Mouse (Mus musculus) midbrain, embryonic 14.5 days (tissue): ENCODE data around the gene Snap25. TPM values are rescaled to one million over a fixed set of nuclear protein-coding genes. Genes with fewer than 3 reads are reported as not detected.

Source experiments
- ATAC-seq: fragments of 200-750 bp; cut with Nextera tagmentation; 2 replicates; pipeline ENCODE4 v1.8.0; 2017; ENCODE audit warnings: moderate number of reproducible peaks, moderate library complexity; ENCODE audit not compliant: low FRiP score, low TSS enrichment
- DNase-seq: peaks from one replicate; pipeline ENCODE4 v3.0.0-alpha.2; 2015
- H3K27ac ChIP-seq: fragments of 300-500 bp; sonication (generic); replicated peaks from 2 replicates; pipeline ENCODE4 v1.5.1; 2014; ENCODE audit warnings: mild to moderate bottlenecking, low read depth, low read length, moderate library complexity
- H3K27me3 ChIP-seq: fragments of 300-500 bp; sonication (generic); 2 replicates; pipeline ENCODE4 v1.6.1; 2014; ENCODE audit warnings: low read length, control low read depth, mixed read lengths; ENCODE audit not compliant: control insufficient read depth, insufficient read depth
- H3K36me3 ChIP-seq: fragments of 300-500 bp; sonication (generic); 2 replicates; pipeline ENCODE4 v1.6.1; 2014; ENCODE audit warnings: low read length, control low read depth; ENCODE audit not compliant: control insufficient read depth, insufficient read depth
- H3K4me1 ChIP-seq: fragments of 300-500 bp; sonication (generic); 2 replicates; pipeline ENCODE4 v1.6.1; 2014; ENCODE audit warnings: mild to moderate bottlenecking, antibody characterized with exemption, low read length, control low read depth; ENCODE audit not compliant: control insufficient read depth, insufficient read depth
- H3K4me2 ChIP-seq: fragments of 300-500 bp; sonication (generic); 2 replicates; pipeline ENCODE4 v1.6.1; 2014; ENCODE audit warnings: mild to moderate bottlenecking, low read length, moderate library complexity
- H3K4me3 ChIP-seq: fragments of 300-500 bp; sonication (generic); replicated peaks from 2 replicates; pipeline ENCODE4 v1.5.1; 2014; ENCODE audit warnings: low read depth, low read length
- H3K9ac ChIP-seq: fragments of 300-500 bp; sonication (generic); replicated peaks from 2 replicates; pipeline ENCODE4 v1.6.1; 2014; ENCODE audit warnings: mild to moderate bottlenecking, low read length, moderate library complexity
- H3K9me3 ChIP-seq: fragments of 300-500 bp; sonication (generic); 2 replicates; pipeline ENCODE4 v1.6.1; 2016; ENCODE audit warnings: low read length, control low read depth, mixed read lengths; ENCODE audit not compliant: control insufficient read depth
- WGBS: fragments of 180-500 bp; shearing (Covaris S2); extraction: QIAGEN DNeasy Blood & Tissue Kit; methylation state at CpG from one replicate; pipeline ENCODE4 v1.1.7; 2014; 5-methylcytosine and 5-hydroxymethylcytosine counted together
- polyA plus RNA-seq: library from polyadenylated mRNA; unstranded; fragments of >200 nt; fragmentation: Nextera tagmentation; extraction: Ambion mirVana; gene quantifications from 2 replicates; pipeline ENCODE4 v1.2.1, GENCODE M21; 2014

The Snap25 gene
- polyA plus RNA-seq, 1 experiment from 2014 or later, result 125 TPM

GRCm38 (mm10) chr2:136811331-136811730 lies 98.1 kb downstream of the Snap25 start:
- Histone ChIP-seq H3K36me3 (no peaks in the 10 kb centered on the region), H3K9me3 (peaks cover 3% of the 10 kb centered on the region; the same call in 1 of the 2 replicates), H3K27ac (no peak overlapping the region), H3K27me3 (no peaks in the 10 kb centered on the region), H3K4me2 (no peak overlapping the region), H3K4me3 (no peak overlapping the region), H3K9ac (no peak overlapping the region), H3K4me1 (no peaks in the 10 kb centered on the region)
- DNase-seq (no peak), ATAC-seq (no peak)
- 98% methylated on average over 1 of the region's 1 CpGs for WGBS

GRCm38 (mm10) chr2:136816717-136817400 lies 103.6 kb downstream of the Snap25 start:
- Histone ChIP-seq H3K4me1 (no peaks in the 10 kb centered on the region), H3K9me3 (no peaks in the 10 kb centered on the region), H3K4me3 (no peak overlapping the region), H3K27me3 (no peaks in the 10 kb centered on the region), H3K9ac (no peak overlapping the region), H3K4me2 (no peak overlapping the region), H3K27ac (no peak overlapping the region), H3K36me3 (no peaks in the 10 kb centered on the region)
- 80% methylated on average over 9 of the region's 9 CpGs for WGBS
- DNase-seq (peak; percentile 2), ATAC-seq (no peak)

GRCm38 (mm10) chr2:136823751-136824716 lies 110.8 kb downstream of the Snap25 start:
- Histone ChIP-seq H3K9me3 (no peaks in the 10 kb centered on the region), H3K27me3 (no peaks in the 10 kb centered on the region), H3K4me3 (no peak overlapping the region), H3K36me3 (no peaks in the 10 kb centered on the region), H3K9ac (no peak overlapping the region), H3K4me2 (no peak overlapping the region), H3K4me1 (0 out of 2 replicates have a peak, but pooled peaks cover 5% of the 10 kb centered on the region), H3K27ac (no peak overlapping the region)
- DNase-seq, result no peak
- ATAC-seq, result no peak
- WGBS, result 63% methylated on average over 5 of the region's 5 CpGs

- Histone ChIP-seq H3K4me1 (0 out of 2 replicates have a peak, but pooled peaks cover 5% of the 10 kb centered on the region), H3K36me3 (no peaks in the 10 kb centered on the region), H3K27me3 (no peaks in the 10 kb centered on the region), H3K27ac (no peak overlapping the region), H3K9me3 (no peaks in the 10 kb centered on the region), H3K9ac (no peak overlapping the region), H3K4me3 (no peak overlapping the region), H3K4me2 (no peak overlapping the region)
- 92% methylated on average over 4 of the region's 4 CpGs for WGBS
- ATAC-seq (no peak), DNase-seq (no peak)
These were observed 114.4 kb downstream of the Snap25 start for GRCm38 (mm10) chr2:136827612-136828011.

Other genes starting within 250 kb of the Snap25 start
- 0.50 and 0.76 TPM in 2 replicates for gene Ankef1, start 211.5 kb upstream of the Snap25 start, polyA plus RNA-seq
- gene AL731706.2, start 172.2 kb downstream of the Snap25 start, polyA plus RNA-seq, result 20.3 and 29.9 TPM in 2 replicates
- gene Slx4ip, start 177.8 kb downstream of the Snap25 start, polyA plus RNA-seq, result 12.7 and 13.8 TPM in 2 replicates
- 15.3 and 22.4 TPM in 2 replicates for gene AL731706.1, start 177.9 kb downstream of the Snap25 start, polyA plus RNA-seq
- gene Mkks, start 177.9 kb downstream of the Snap25 start, polyA plus RNA-seq, result 10.5 and 13.8 TPM in 2 replicates